Mouse (Mus musculus): ENCODE results near the gene Zbtb45. TPM values are rescaled to one million over a fixed set of nuclear protein-coding genes. Genes with fewer than 3 reads are reported as not detected.
A peak's percentile ranks its signal among the peaks of the same experiment; 100 is the strongest.

Zbtb45 gene
- total RNA-seq (2021): 1 to 10 TPM; 6.8 to 9.3 TPM
- 8.6 and 14.1 TPM in 2 replicates for polyA plus RNA-seq (2012; rRNA removed)
- long read RNA-seq, transcript Zbtb45-201 (3 exons, 2,171 nt): major isoform, 6 of 12 reads
- long read RNA-seq, partial matches to known transcripts: 0 of 12 reads
- long read RNA-seq, other reads (novel, unspliced or antisense): 6 of 12 reads

GRCm38 (mm10) chr7:13010005-13010908 is at the start of gene Zbtb45:
TSS of gene Zbtb45 (minus strand) at chr7:13010034.
- intact Hi-C loops (cut with DNase I): loop anchor here (1.0 kb wide), 1 partner anchor 13 kb away; no protein-coding TSS in a partner anchor
- no peaks in the 10 kb centered on the region for H3K79me2 ChIP-seq (replicated peaks; ENCODE audit: control insufficient read depth, insufficient read depth, low read length)

GRCm38 (mm10) chr7:13059536-13059935 is 49.7 kb upstream of the Zbtb45 start:
- H3K27ac ChIP-seq: no peak overlapping the region
- H3K36me3 ChIP-seq (ENCODE audit: control insufficient read depth, insufficient read depth, low read length): no peaks in the 10 kb centered on the region
- no peaks in the 10 kb centered on the region for H3K79me2 ChIP-seq (replicated peaks; ENCODE audit: control insufficient read depth, insufficient read depth, low read length)
- no peaks in the 10 kb centered on the region for H3K27me3 ChIP-seq (ENCODE audit: control insufficient read depth, insufficient read depth, low read length)
- no peak overlapping the region for H3K4me3 ChIP-seq
- DNase-seq: no peak
- no peak for TF ChIP-seq EP300 (IDR thresholded peaks at IDR 0.05; ENCODE audit: insufficient read depth, low read depth, low read length)
- TF ChIP-seq POLR2A (IDR thresholded peaks at IDR 0.05; ENCODE audit: insufficient read depth, low read depth, low read length): no peak
- no peak for TF ChIP-seq CTCF (IDR thresholded peaks at IDR 0.05)
- WGBS: 80% methylated on average over 9 of the region's 9 CpGs
- H3K4me1 ChIP-seq (ENCODE audit: control insufficient read depth, insufficient read depth, low read length): no peaks in the 10 kb centered on the region
- intact Hi-C loops (cut with DNase I): no loop called here
- H3K9ac ChIP-seq (ENCODE audit: low read depth, low read length): no peak overlapping the region

More at GRCm38 (mm10) chr7:13010005-13010908, at the start of gene Zbtb45:
- WGBS: 17% methylated on average over 26 of the region's 26 CpGs
- DNase-seq: peak in 1 of 2 experiments; percentile 28
- H3K36me3 ChIP-seq (ENCODE audit: control insufficient read depth, insufficient read depth, low read length): no peaks in the 10 kb centered on the region
- H3K9ac ChIP-seq (ENCODE audit: low read depth, low read length): peak within 1 kb of the TSS; percentile 79
- H3K27ac ChIP-seq: peak within 1 kb of the TSS; percentile 93
- H3K4me3 ChIP-seq: peak within 1 kb of the TSS; percentile 74
- TF ChIP-seq CTCF (IDR thresholded peaks at IDR 0.05) (no peak), POLR2A (IDR thresholded peaks at IDR 0.05; ENCODE audit: insufficient read depth, low read depth, low read length) (no peak), EP300 (IDR thresholded peaks at IDR 0.05; ENCODE audit: insufficient read depth, low read depth, low read length) (no peak)
- H3K27me3 ChIP-seq (ENCODE audit: control insufficient read depth, insufficient read depth, low read length): no peaks in the 10 kb centered on the region
- peaks cover 3% of the 10 kb centered on the region; the same call in 1 of the 2 replicates for H3K4me1 ChIP-seq (ENCODE audit: control insufficient read depth, insufficient read depth, low read length)

GRCm38 (mm10) chr7:13056913-13057700 is 47.3 kb upstream of the Zbtb45 start:
- Histone ChIP-seq H3K9ac (ENCODE audit: low read depth, low read length) (no peak overlapping the region), H3K27me3 (ENCODE audit: control insufficient read depth, insufficient read depth, low read length) (no peaks in the 10 kb centered on the region), H3K4me3 (no peak overlapping the region), H3K4me1 (ENCODE audit: control insufficient read depth, insufficient read depth, low read length) (no peaks in the 10 kb centered on the region), H3K27ac (no peak overlapping the region), H3K36me3 (ENCODE audit: control insufficient read depth, insufficient read depth, low read length) (no peaks in the 10 kb centered on the region), H3K79me2 (replicated peaks; ENCODE audit: control insufficient read depth, insufficient read depth, low read length) (no peaks in the 10 kb centered on the region)
- no peak for TF ChIP-seq EP300 (IDR thresholded peaks at IDR 0.05; ENCODE audit: insufficient read depth, low read depth, low read length)
- TF ChIP-seq POLR2A (IDR thresholded peaks at IDR 0.05; ENCODE audit: insufficient read depth, low read depth, low read length): no peak
- TF ChIP-seq CTCF (IDR thresholded peaks at IDR 0.05): peak; percentile 21; the same call in 1 of the 2 replicates
- no peak for DNase-seq
- intact Hi-C loops (cut with DNase I): no loop called here
- WGBS: 63% methylated on average over 8 of the region's 8 CpGs

- no peaks in the 10 kb centered on the region for H3K27me3 ChIP-seq (ENCODE audit: control insufficient read depth, insufficient read depth, low read length)
- intact Hi-C loops (cut with DNase I): loop anchor here (2.0 to 5.0 kb wide), 5 partner anchors 16 to 223 kb away; partner anchors contain the start of genes Lig1, Ube2m, Zfp110 and Zfp128
- no peaks in the 10 kb centered on the region for H3K4me1 ChIP-seq (ENCODE audit: control insufficient read depth, insufficient read depth, low read length)
- TF ChIP-seq CTCF (IDR thresholded peaks at IDR 0.05) (no peak), POLR2A (IDR thresholded peaks at IDR 0.05; ENCODE audit: insufficient read depth, low read depth, low read length) (peak; percentile 90), EP300 (IDR thresholded peaks at IDR 0.05; ENCODE audit: insufficient read depth, low read depth, low read length) (peak; percentile 76; the same call in 1 of the 2 replicates)
- H3K9ac ChIP-seq (ENCODE audit: low read depth, low read length): peak within 1 kb of the TSS; percentile 63
- peak within 1 kb of the TSS; percentile 59 for H3K4me3 ChIP-seq
- peak; percentile 90 to 93 for DNase-seq
- peak within 1 kb of the TSS; percentile 89 for H3K27ac ChIP-seq
- no peaks in the 10 kb centered on the region for H3K36me3 ChIP-seq (ENCODE audit: control insufficient read depth, insufficient read depth, low read length)
- no peaks in the 10 kb centered on the region for H3K79me2 ChIP-seq (replicated peaks; ENCODE audit: control insufficient read depth, insufficient read depth, low read length)
- WGBS: under 1% methylated on average over 41 of the region's 41 CpGs
Measured at GRCm38 (mm10) chr7:13054287-13055010, 44.6 kb upstream of the Zbtb45 start, which contains the start of gene Mzf1. TSS of gene Mzf1 (minus strand) at chr7:13054764.

GRCm38 (mm10) chr7:13053961-13054286 is 44.1 kb upstream of the Zbtb45 start:
- Histone ChIP-seq H3K9ac (ENCODE audit: low read depth, low read length) (peak overlapping the region; percentile 63), H3K4me3 (peak overlapping the region; percentile 59), H3K27ac (peak overlapping the region; percentile 89), H3K36me3 (ENCODE audit: control insufficient read depth, insufficient read depth, low read length) (no peaks in the 10 kb centered on the region), H3K4me1 (ENCODE audit: control insufficient read depth, insufficient read depth, low read length) (no peaks in the 10 kb centered on the region), H3K27me3 (ENCODE audit: control insufficient read depth, insufficient read depth, low read length) (no peaks in the 10 kb centered on the region), H3K79me2 (replicated peaks; ENCODE audit: control insufficient read depth, insufficient read depth, low read length) (no peaks in the 10 kb centered on the region)
- TF ChIP-seq EP300 (IDR thresholded peaks at IDR 0.05; ENCODE audit: insufficient read depth, low read depth, low read length): no peak
- TF ChIP-seq CTCF (IDR thresholded peaks at IDR 0.05): no peak
- no peak for TF ChIP-seq POLR2A (IDR thresholded peaks at IDR 0.05; ENCODE audit: insufficient read depth, low read depth, low read length)
- DNase-seq: no peak
- 2% methylated on average over 15 of the region's 15 CpGs for WGBS
- intact Hi-C loops (cut with DNase I): loop anchor here (2.0 to 5.0 kb wide), 5 partner anchors 15 to 223 kb away; partner anchors contain the start of genes Lig1, Ube2m, Zfp110 and Zfp128
